Mouse (Mus musculus) intestine, embryonic 15.5 days (tissue): ENCODE measurements around the gene Mtor. TPM values are rescaled to one million over a fixed set of nuclear protein-coding genes. Genes with fewer than 3 reads are reported as not detected.

Experiments
- ATAC-seq: fragments of 200-750 bp; cut with Nextera tagmentation; 2 replicates; pipeline ENCODE4 v1.8.0; 2017; ENCODE audit warnings: moderate TSS enrichment, moderate library complexity
- H3K27ac ChIP-seq: fragments of 300-500 bp; sonication (generic); 2 replicates; pipeline ENCODE4 v1.5.1; 2015; ENCODE audit warnings: mild to moderate bottlenecking, inconsistent platforms
- H3K27me3 ChIP-seq: fragments of 300-500 bp; sonication (generic); replicated peaks from 2 replicates; pipeline ENCODE4 v1.6.1; 2015; ENCODE audit warnings: inconsistent platforms
- H3K36me3 ChIP-seq: fragments of 300-500 bp; sonication (generic); 2 replicates; pipeline ENCODE4 v1.6.1; 2015; ENCODE audit warnings: inconsistent platforms
- H3K4me1 ChIP-seq: fragments of 300-500 bp; sonication (generic); replicated peaks from 2 replicates; pipeline ENCODE4 v1.6.1; 2015; ENCODE audit warnings: inconsistent platforms
- H3K4me2 ChIP-seq: fragments of 300-500 bp; sonication (generic); replicated peaks from 2 replicates; pipeline ENCODE4 v1.6.1; 2015; ENCODE audit warnings: mild to moderate bottlenecking, inconsistent platforms
- H3K4me3 ChIP-seq: fragments of 300-500 bp; sonication (generic); replicated peaks from 2 replicates; pipeline ENCODE4 v1.5.1; 2015; ENCODE audit warnings: inconsistent platforms
- H3K9ac ChIP-seq: fragments of 300-500 bp; sonication (generic); 2 replicates; pipeline ENCODE4 v1.6.1; 2015; ENCODE audit warnings: inconsistent platforms
- H3K9me3 ChIP-seq: fragments of 300-500 bp; sonication (generic); 2 replicates; pipeline ENCODE4 v1.6.1; 2016; ENCODE audit warnings: inconsistent platforms
- WGBS: fragments of 180-500 bp; shearing (Covaris S2); methylation state at CpG from one replicate; pipeline ENCODE4 v1.1.7; 2015; 5-methylcytosine and 5-hydroxymethylcytosine counted together
- polyA plus RNA-seq: library from polyadenylated mRNA; unstranded; fragments of >200 nt; fragmentation: Nextera tagmentation; extraction: Ambion mirVana; gene quantifications from 2 replicates; pipeline ENCODE4 v1.2.1, GENCODE M21; 2015

Gene Mtor
- polyA plus RNA-seq, 1 experiment from 2014 or later = 12.7 TPM

- peak overlapping the region; percentile 72 for H3K4me2 ChIP-seq
- H3K36me3 ChIP-seq = peaks cover 11% of the 10 kb centered on the region
- peak overlapping the region; percentile 97 for H3K4me3 ChIP-seq
- H3K4me1 ChIP-seq = peaks cover 6% of the 10 kb centered on the region; the same call in 1 of the 2 replicates
- H3K9me3 ChIP-seq = no peaks in the 10 kb centered on the region
- under 1% methylated on average over 15 of the region's 15 CpGs for WGBS
- H3K9ac ChIP-seq = peak overlapping the region; percentile 86
- H3K27me3 ChIP-seq = no peaks in the 10 kb centered on the region
- peak; percentile 37 for ATAC-seq
- H3K27ac ChIP-seq = peak overlapping the region; percentile 40; the same call in 1 of the 2 replicates
Measured at GRCm38 (mm10) chr4:148448853-148449245, 438 bp downstream of the Mtor start.

GRCm38 (mm10) chr4:148453707-148454106 lies 5.3 kb downstream of the Mtor start:
- H3K27ac ChIP-seq = no peak overlapping the region
- WGBS = 93% methylated on average over 11 of the region's 11 CpGs
- ATAC-seq = no peak

GRCm38 (mm10) chr4:148455477-148456025 lies 7.1 kb downstream of the Mtor start:
- H3K4me1 ChIP-seq = no peaks in the 10 kb centered on the region
- H3K27ac ChIP-seq = no peak overlapping the region
- H3K4me2 ChIP-seq = no peak overlapping the region
- WGBS = 93% methylated on average over 5 of the region's 5 CpGs
- H3K9me3 ChIP-seq = no peaks in the 10 kb centered on the region
- no peaks in the 10 kb centered on the region for H3K27me3 ChIP-seq
- H3K4me3 ChIP-seq = no peak overlapping the region
- peaks cover 52% of the 10 kb centered on the region for H3K36me3 ChIP-seq
- no peak for ATAC-seq
- no peak overlapping the region for H3K9ac ChIP-seq

More at GRCm38 (mm10) chr4:148453707-148454106, 5.3 kb downstream of the Mtor start:
- H3K4me2 ChIP-seq = no peak overlapping the region
- peaks cover 41% of the 10 kb centered on the region for H3K36me3 ChIP-seq
- H3K4me1 ChIP-seq = peaks cover 6% of the 10 kb centered on the region; the same call in 1 of the 2 replicates
- H3K27me3 ChIP-seq = no peaks in the 10 kb centered on the region
- H3K4me3 ChIP-seq = no peak overlapping the region
- no peak overlapping the region for H3K9ac ChIP-seq
- H3K9me3 ChIP-seq = no peaks in the 10 kb centered on the region

GRCm38 (mm10) chr4:148460656-148461284 lies 12.4 kb downstream of the Mtor start:
- Histone ChIP-seq H3K9ac (no peak overlapping the region), H3K4me3 (no peak overlapping the region), H3K36me3 (peaks cover 53% of the 10 kb centered on the region), H3K4me1 (no peaks in the 10 kb centered on the region), H3K9me3 (no peaks in the 10 kb centered on the region), H3K27ac (no peak overlapping the region), H3K4me2 (no peak overlapping the region), H3K27me3 (no peaks in the 10 kb centered on the region)
- ATAC-seq = no peak
- WGBS = 92% methylated on average over 12 of the region's 12 CpGs

DNA sequence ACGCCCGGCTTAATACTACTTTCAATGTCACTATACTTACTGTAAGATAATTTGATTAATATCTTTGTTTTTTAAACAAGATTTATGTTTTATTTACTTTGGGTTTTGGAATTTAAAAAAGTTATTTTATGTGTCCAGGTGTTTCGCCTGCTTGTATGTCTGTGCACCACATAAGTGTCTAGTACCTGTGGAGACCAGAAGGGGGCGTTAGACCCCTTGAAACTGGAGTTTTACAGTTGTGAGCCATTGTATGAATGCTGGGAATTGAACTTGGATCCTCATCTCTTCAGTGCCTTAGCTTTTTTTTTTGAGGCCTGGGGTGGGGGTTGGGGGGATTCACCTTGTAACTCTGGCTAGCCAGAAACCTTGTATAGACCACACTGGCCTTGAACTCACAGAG lies 13.4 kb downstream of the Mtor start:
- no peak overlapping the region for H3K4me3 ChIP-seq
- H3K9ac ChIP-seq = no peak overlapping the region
- no peak overlapping the region for H3K27ac ChIP-seq
- no peaks in the 10 kb centered on the region for H3K4me1 ChIP-seq
- 86% methylated on average over 4 of the region's 4 CpGs for WGBS
- no peaks in the 10 kb centered on the region for H3K27me3 ChIP-seq
- H3K9me3 ChIP-seq = no peaks in the 10 kb centered on the region
- H3K4me2 ChIP-seq = no peak overlapping the region
- H3K36me3 ChIP-seq = peaks cover 52% of the 10 kb centered on the region
- ATAC-seq = no peak

- WGBS = 92% methylated on average over 13 of the region's 13 CpGs
- peaks cover 57% of the 10 kb centered on the region for H3K36me3 ChIP-seq
Measured at GRCm38 (mm10) chr4:148462717-148463116, 14.3 kb downstream of the Mtor start.

DNA sequence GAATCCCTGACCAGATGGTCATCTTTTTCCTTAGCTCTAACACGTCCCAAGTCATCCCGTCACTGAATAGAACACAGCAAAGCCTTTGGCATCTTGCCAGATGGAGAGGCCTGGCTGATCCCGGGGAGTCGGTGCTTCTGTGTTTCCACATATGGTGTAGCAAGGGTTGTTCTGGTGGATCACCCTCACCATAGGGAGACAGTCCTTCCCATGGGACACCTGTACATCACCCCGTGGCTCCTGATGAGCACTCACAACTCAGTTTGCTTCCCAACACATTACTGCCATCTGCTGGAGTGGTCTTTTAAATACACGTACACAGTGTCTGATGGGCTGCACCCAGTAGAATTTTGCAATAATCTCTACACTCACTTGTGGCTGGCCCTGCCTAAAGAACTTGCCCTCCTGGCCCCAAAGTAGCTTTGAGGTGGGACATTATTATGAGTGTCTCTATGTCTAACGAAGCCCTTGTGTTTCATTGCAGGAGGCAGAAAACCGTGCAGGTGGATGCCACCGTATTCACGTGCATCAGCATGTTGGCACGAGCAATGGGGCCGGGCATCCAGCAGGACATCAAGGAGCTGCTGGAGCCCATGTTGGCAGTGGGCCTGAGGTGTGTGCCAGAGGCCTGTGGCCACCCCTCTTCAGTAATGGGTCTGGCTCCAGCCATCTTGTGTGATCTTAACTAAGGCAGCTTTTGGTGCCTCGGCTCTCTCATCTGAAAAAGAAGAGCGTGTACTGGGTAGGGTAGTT lies 15.0 kb downstream of the Mtor start:
- peak; percentile 43 for ATAC-seq

More at GRCm38 (mm10) chr4:148462717-148463116, 14.3 kb downstream of the Mtor start:
- no peak overlapping the region for H3K4me3 ChIP-seq
- H3K27me3 ChIP-seq = no peaks in the 10 kb centered on the region
- no peak overlapping the region for H3K9ac ChIP-seq
- no peak overlapping the region for H3K4me2 ChIP-seq
- no peak for ATAC-seq
- H3K27ac ChIP-seq = no peak overlapping the region
- no peaks in the 10 kb centered on the region for H3K4me1 ChIP-seq
- H3K9me3 ChIP-seq = no peaks in the 10 kb centered on the region

DNA sequence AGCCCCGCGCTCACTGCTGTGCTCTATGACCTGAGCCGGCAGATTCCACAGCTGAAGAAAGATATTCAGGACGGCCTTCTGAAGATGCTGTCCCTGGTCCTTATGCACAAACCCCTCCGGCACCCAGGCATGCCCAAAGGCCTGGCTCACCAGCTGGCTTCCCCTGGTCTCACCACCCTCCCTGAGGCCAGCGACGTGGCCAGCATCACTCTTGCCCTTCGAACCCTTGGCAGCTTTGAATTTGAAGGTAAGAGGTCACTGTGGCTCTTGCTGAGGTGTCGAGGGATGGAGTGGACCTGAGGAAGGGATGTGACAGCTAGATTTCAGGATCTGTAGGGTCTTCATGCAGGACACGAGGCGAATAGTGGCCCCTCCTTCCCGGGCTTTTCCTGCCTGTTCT lies 15.9 kb downstream of the Mtor start:
- Histone ChIP-seq H3K4me2 (no peak overlapping the region), H3K36me3 (peaks cover 56% of the 10 kb centered on the region), H3K27ac (no peak overlapping the region), H3K27me3 (no peaks in the 10 kb centered on the region), H3K9ac (no peak overlapping the region), H3K4me1 (no peaks in the 10 kb centered on the region), H3K4me3 (no peak overlapping the region), H3K9me3 (no peaks in the 10 kb centered on the region)
- 87% methylated on average over 12 of the region's 12 CpGs for WGBS
- ATAC-seq = no peak

More for the DNA sequence above, 15.0 kb downstream of the Mtor start:
- WGBS = 73% methylated on average over 14 of the region's 14 CpGs
- no peak overlapping the region for H3K27ac ChIP-seq
- H3K27me3 ChIP-seq = no peaks in the 10 kb centered on the region
- no peak overlapping the region for H3K9ac ChIP-seq
- no peaks in the 10 kb centered on the region for H3K9me3 ChIP-seq
- H3K4me1 ChIP-seq = no peaks in the 10 kb centered on the region
- no peak overlapping the region for H3K4me3 ChIP-seq
- peaks cover 57% of the 10 kb centered on the region for H3K36me3 ChIP-seq
- H3K4me2 ChIP-seq = no peak overlapping the region

GRCm38 (mm10) chr4:148464869-148465268 lies 16.5 kb downstream of the Mtor start:
- no peaks in the 10 kb centered on the region for H3K4me1 ChIP-seq
- H3K4me3 ChIP-seq = no peak overlapping the region
- peaks cover 56% of the 10 kb centered on the region for H3K36me3 ChIP-seq
- H3K9me3 ChIP-seq = no peaks in the 10 kb centered on the region
- WGBS = 92% methylated on average over 12 of the region's 12 CpGs
- no peak overlapping the region for H3K9ac ChIP-seq
- no peak overlapping the region for H3K4me2 ChIP-seq
- ATAC-seq = no peak
- H3K27me3 ChIP-seq = no peaks in the 10 kb centered on the region
- H3K27ac ChIP-seq = no peak overlapping the region

DNA sequence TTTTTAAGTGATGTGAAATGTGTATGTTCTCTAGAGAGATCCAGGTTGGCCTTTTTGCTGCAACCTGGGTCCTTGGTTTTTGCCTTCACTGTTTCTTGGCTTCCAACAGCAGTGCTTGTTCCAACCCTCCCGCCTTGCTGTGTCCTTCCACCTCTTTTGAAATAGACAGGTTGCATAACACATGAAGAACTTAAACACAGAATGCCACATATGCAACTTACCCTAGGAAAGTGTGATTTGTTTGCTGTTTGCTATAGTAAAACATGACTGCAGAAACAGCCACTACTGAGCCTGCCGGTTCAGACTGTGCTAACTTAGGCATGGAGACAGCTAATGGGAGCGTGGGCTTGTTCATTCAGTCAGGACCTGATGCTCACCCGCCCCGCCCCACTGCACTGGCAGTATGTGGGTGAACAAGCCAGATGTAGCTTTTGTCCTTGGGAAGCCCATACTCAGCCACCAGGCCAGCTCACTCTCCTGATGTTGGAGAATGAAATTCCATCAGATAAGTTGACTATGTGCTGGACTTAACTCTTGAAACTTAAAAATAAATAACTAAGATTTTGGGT lies 18.2 kb downstream of the Mtor start:
- Histone ChIP-seq H3K4me2 (no peak overlapping the region), H3K9me3 (no peaks in the 10 kb centered on the region), H3K9ac (no peak overlapping the region), H3K27ac (no peak overlapping the region), H3K4me3 (no peak overlapping the region), H3K4me1 (no peaks in the 10 kb centered on the region), H3K27me3 (no peaks in the 10 kb centered on the region), H3K36me3 (peaks cover 62% of the 10 kb centered on the region)
- ATAC-seq = no peak
- 91% methylated on average over 5 of the region's 5 CpGs for WGBS

- Histone ChIP-seq H3K27ac (no peak overlapping the region), H3K9me3 (no peaks in the 10 kb centered on the region), H3K4me1 (no peaks in the 10 kb centered on the region), H3K27me3 (no peaks in the 10 kb centered on the region), H3K9ac (no peak overlapping the region), H3K4me2 (no peak overlapping the region), H3K4me3 (no peak overlapping the region), H3K36me3 (peaks cover 68% of the 10 kb centered on the region)
- WGBS = 90% methylated on average over 10 of the region's 10 CpGs
- no peak for ATAC-seq
Measured at GRCm38 (mm10) chr4:148468396-148468795, 20.0 kb downstream of the Mtor start.

DNA sequence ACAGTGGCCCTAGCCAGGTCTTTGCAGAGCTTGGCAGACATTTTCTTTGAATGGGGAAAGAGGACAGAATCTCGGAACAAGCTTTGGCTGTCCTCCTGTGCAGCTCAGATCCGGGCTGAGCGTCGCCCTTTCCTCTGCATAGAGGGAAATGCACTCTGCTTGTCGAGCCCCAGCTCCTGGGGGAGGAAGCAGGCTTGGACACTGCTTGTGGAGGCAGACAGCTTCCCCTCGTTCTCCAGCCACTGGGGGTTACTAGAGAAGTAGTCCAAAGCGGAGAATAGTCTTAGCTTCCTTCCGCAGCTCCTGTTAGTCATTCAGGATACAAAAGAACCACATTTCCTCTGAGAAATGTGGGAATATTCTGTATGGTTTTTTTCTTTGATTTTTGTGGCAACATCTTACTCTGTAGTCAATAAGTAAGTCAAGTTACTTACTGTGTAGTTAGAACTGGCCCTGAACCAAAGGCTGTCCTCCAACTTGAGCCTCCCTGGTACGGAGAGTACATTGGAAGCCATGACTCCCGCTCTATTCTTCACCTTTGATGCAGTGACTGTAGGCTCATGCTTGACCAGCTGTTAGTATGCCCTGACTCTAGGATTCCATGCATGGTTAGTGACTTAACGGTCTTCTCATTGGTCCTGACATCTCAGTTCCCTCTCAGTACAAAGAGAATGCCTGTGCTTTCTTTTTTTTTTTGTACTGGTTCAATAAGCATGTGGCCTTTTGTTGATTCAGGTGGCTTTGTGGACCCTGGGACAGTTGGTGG lies 21.3 kb downstream of the Mtor start:
- Histone ChIP-seq H3K4me2 (no peak overlapping the region), H3K36me3 (peaks cover 57% of the 10 kb centered on the region), H3K4me1 (no peaks in the 10 kb centered on the region), H3K9me3 (no peaks in the 10 kb centered on the region), H3K9ac (no peak overlapping the region), H3K27ac (no peak overlapping the region), H3K4me3 (no peak overlapping the region), H3K27me3 (no peaks in the 10 kb centered on the region)
- WGBS = 92% methylated on average over 11 of the region's 11 CpGs
- no peak for ATAC-seq
